Mouse (Mus musculus) G1E (cell line): ENCODE results near the gene Pik3ip1.

Source experiments
- CTCF ChIP-seq: IDR thresholded peaks from 2 replicates; pipeline ENCODE4 v1.5.1; 2012; ENCODE audit warnings: low read depth, low read length, inconsistent platforms, mixed read lengths
- POLR2AphosphoS5 ChIP-seq: IDR thresholded peaks from 2 replicates; pipeline ENCODE4 v1.6.1; 2012; ENCODE audit warnings: low read depth, low read length, inconsistent platforms; ENCODE audit not compliant: insufficient replicate concordance

GRCm38 (mm10) chr11:3368983-3369382 lies 38.8 kb downstream of the Pik3ip1 start:
- TF ChIP-seq POLR2AphosphoS5 (no peak), CTCF (no peak)
